Mouse (Mus musculus): ENCODE measurements at regions not wholly inside any gene's neighbourhood (a gene's known extent, or its start where the extent isn't known, plus 50 kb on each side); places are given as distances from the start of the nearest gene placed in this dataset.

GRCm38 (mm10) chr5:90055686-90056085, 168.1 kb downstream of the Cox18 start:
- no peak for TF ChIP-seq POLR2A (IDR thresholded peaks at IDR 0.05; ENCODE audit: control insufficient read depth in 1 of 2, insufficient read depth in 1 of 2, low read depth in 1 of 2, low read length in 2 of 2, poor library complexity in 1 of 2)
- TF ChIP-seq TCF12 (IDR thresholded peaks at IDR 0.05; ENCODE audit: low read depth, low read length), result no peak
- TF ChIP-seq CTCF (IDR thresholded peaks at IDR 0.05 in 2 of 3, conservative IDR thresholded peaks at IDR 0.05 in 1 of 3; ENCODE audit: control insufficient read depth in 1 of 3, insufficient read depth in 1 of 3, low read depth in 2 of 3, low read length in 3 of 3, poor library complexity in 1 of 3, severe bottlenecking in 1 of 3), result peak; percentile 49 to 69 (median 64)
- no peak for TF ChIP-seq E2F4 (IDR thresholded peaks at IDR 0.05; ENCODE audit: borderline replicate concordance, low read depth, low read length)
- TF ChIP-seq EP300 (IDR thresholded peaks at IDR 0.05; ENCODE audit: low read depth in 1 of 2, low read length in 2 of 2), result no peak
- no peak for TF ChIP-seq ELF1 (IDR thresholded peaks at IDR 0.05; ENCODE audit: low read depth, low read length)
- no peak for TF ChIP-seq HCFC1 (IDR thresholded peaks at IDR 0.05; ENCODE audit: low read depth, low read length)
- peak; percentile 39; the same call in 1 of the 2 replicates for TF ChIP-seq ZC3H11A (IDR thresholded peaks at IDR 0.05; ENCODE audit: low read depth, low read length)

Data from MEL (cell line).